Mouse (Mus musculus) CH12.LX (cell line): Measurements from ENCODE around the gene Ceacam20. TPM values are rescaled to one million over a fixed set of nuclear protein-coding genes. Genes with fewer than 3 reads are reported as not detected.
A peak's percentile ranks its signal among the peaks of the same experiment; 100 is the strongest.

Experiments used
- DNase-seq: peaks from one replicate; pipeline ENCODE4 v3.0.0-alpha.2; 2013; ENCODE audit errors: extremely low read depth
- H3K27ac ChIP-seq: 2 replicates; pipeline ENCODE4 v1.5.1; 2012; ENCODE audit warnings: low read depth, mild to moderate bottlenecking, control low read depth, moderate library complexity; ENCODE audit not compliant: insufficient read depth
- H3K27me3 ChIP-seq: replicated peaks from 2 replicates; pipeline ENCODE3; 2012; ENCODE audit warnings: inconsistent platforms
- H3K36me3 ChIP-seq, 2 experiments: replicated peaks in 1 of 2; 2 replicates each; pipeline versions ENCODE3 to v1.6.1; 2012; ENCODE audit warnings: inconsistent platforms in 1 of 2, low read length in 1 of 2, mild to moderate bottlenecking in 1 of 2, mixed read lengths in 1 of 2, moderate library complexity in 1 of 2; ENCODE audit not compliant: control insufficient read depth in 1 of 2, insufficient read depth in 1 of 2
- H3K4me1 ChIP-seq, 2 experiments: 2 replicates each; pipeline ENCODE4 v1.6.1; 2012; ENCODE audit warnings: inconsistent platforms in 1 of 2, moderate library complexity in 1 of 2; ENCODE audit not compliant: insufficient read depth in 2 of 2, control insufficient read depth in 1 of 2
- H3K4me2 ChIP-seq: 2 replicates; pipeline ENCODE4 v1.6.1; 2012; ENCODE audit warnings: low read depth, mild to moderate bottlenecking, control low read depth; ENCODE audit not compliant: poor library complexity, insufficient read depth, severe bottlenecking
- H3K4me3 ChIP-seq, 3 experiments: fragments of 150-350 bp in 1 of 3; sonication (generic) in 1 of 3; replicated peaks in 1 of 3; 2 replicates each; pipeline versions ENCODE3 to v1.5.1; 2011 to 2012; ENCODE audit warnings: low read depth in 2 of 3, low read length in 2 of 3, mild to moderate bottlenecking in 2 of 3, moderate library complexity in 2 of 3, control low read depth in 1 of 3, improper control_type of control experiment in 1 of 3, inconsistent platforms in 1 of 3, mixed read lengths in 1 of 3; ENCODE audit not compliant: poor library complexity in 1 of 3
- H3K79me2 ChIP-seq: replicated peaks from 2 replicates; pipeline ENCODE4 v1.6.1; 2012; ENCODE audit warnings: mild to moderate bottlenecking, moderate library complexity; ENCODE audit not compliant: control insufficient read depth, poor library complexity, insufficient read depth, severe bottlenecking; ENCODE audit errors: extremely low read depth
- H3K9ac ChIP-seq: 2 replicates; pipeline ENCODE4 v1.6.1; 2012; ENCODE audit warnings: low read depth, mild to moderate bottlenecking, control low read depth, moderate library complexity; ENCODE audit not compliant: insufficient read depth
- H3K9me3 ChIP-seq: replicated peaks from 2 replicates; pipeline ENCODE3; 2012; ENCODE audit warnings: low read length, inconsistent platforms, mixed read lengths
- BHLHE40 ChIP-seq: IDR thresholded peaks from 2 replicates; pipeline ENCODE4 v1.6.1; 2011; ENCODE audit warnings: mild to moderate bottlenecking, low read depth, low read length, improper control_type of control experiment
- EP300 ChIP-seq: IDR thresholded peaks from 2 replicates; pipeline ENCODE4 v1.6.1; 2011; ENCODE audit warnings: low read length, improper control_type of control experiment
- ETS1 ChIP-seq: conservative IDR thresholded peaks from 2 replicates; pipeline ENCODE4 v1.6.1; 2012; ENCODE audit warnings: low read depth, mild to moderate bottlenecking, inconsistent platforms, low read length, improper control_type of control experiment, moderate library complexity
- MAX ChIP-seq: IDR thresholded peaks from 2 replicates; pipeline ENCODE4 v1.6.1; 2011; ENCODE audit warnings: low read length, improper control_type of control experiment
- PAX5 ChIP-seq: IDR thresholded peaks from 2 replicates; pipeline ENCODE4 v1.6.1; 2012; ENCODE audit warnings: low read length, inconsistent platforms, mixed read lengths
- TBP ChIP-seq: conservative IDR thresholded peaks from 2 replicates; pipeline ENCODE4 v1.6.1; 2011; ENCODE audit warnings: low read depth, low read length, improper control_type of control experiment
- USF1 ChIP-seq: IDR thresholded peaks from 2 replicates; pipeline ENCODE4 v1.6.1; 2014; ENCODE audit warnings: low read depth, mild to moderate bottlenecking, inconsistent platforms, low read length, improper control_type of control experiment
- USF2 ChIP-seq: conservative IDR thresholded peaks from 2 replicates; pipeline ENCODE4 v1.6.1; 2011; ENCODE audit warnings: low read depth, low read length, improper control_type of control experiment
- ZNF384 ChIP-seq: IDR thresholded peaks from 2 replicates; pipeline ENCODE4 v1.6.1; 2012; ENCODE audit warnings: low read depth, low read length, improper control_type of control experiment, inconsistent platforms
- dilution Hi-C: fragments of 300-500 bp; cut with MboI; formaldehyde crosslinking; loops from 2 replicates; pipeline ENCODE4 v1.14.3; 2020; ENCODE audit warnings: low sequenced_read_pairs; ENCODE audit not compliant: extremely low pct_unique_long_range_greater_than_20kb, extremely low pct_ligation_motif_present
- in situ Hi-C: fragments of 300-500 bp; cut with MboI; formaldehyde crosslinking; loops from 3 replicates; pipeline ENCODE4 v1.14.3; 2019; ENCODE audit warnings: low sequenced_read_pairs, low pct_ligation_motif_present, low pct_unique_long_range_greater_than_20kb, mixed read lengths
- polyA plus RNA-seq: library from polyadenylated mRNA; unstranded; fragments of >175 nt; gene quantifications from 2 replicates; pipeline ENCODE4 v1.2.1, GENCODE M21; 2012; ENCODE audit warnings: low read depth; ENCODE audit not compliant: insufficient read length
- total RNA-seq, 2 experiments: library from RNA; depleted of rRNA; stranded (reverse); fragments of 300-350 nt in 1 of 2; fragments of >200 nt in 1 of 2; gene quantifications; 2 replicates each; pipeline ENCODE4 v1.2.3; 2012 to 2014

Ceacam20 gene
- total and polyA plus RNA-seq, 3 experiments = 1.8 to 5.8 (median 4.3) TPM

- Histone ChIP-seq H3K9ac (no peak overlapping the region), H3K27me3 (no peaks in the 10 kb centered on the region), H3K36me3 (no peaks in the 10 kb centered on the region), H3K4me3 (no peak overlapping the region), H3K9me3 (no peaks in the 10 kb centered on the region), H3K4me1 (peaks cover 11 to 17% of the 10 kb centered on the region in 2 experiments; a peak in 3 of 4 replicates), H3K4me2 (no peak overlapping the region), H3K79me2 (no peaks in the 10 kb centered on the region), H3K27ac (no peak overlapping the region)
- DNase-seq = no peak
- TF ChIP-seq BHLHE40 (no peak), PAX5 (no peak), MAX (no peak), ETS1 (no peak)
- in situ Hi-C loops (no loop called here), dilution Hi-C loops (no loop called here)
Observed at GRCm38 (mm10) chr7:19935961-19936360, 29.3 kb upstream of the Ceacam20 start.

GRCm38 (mm10) chr7:19937229-19937821 lies 27.9 kb upstream of the Ceacam20 start:
- dilution Hi-C loops (no loop called here), in situ Hi-C loops (no loop called here)
- Histone ChIP-seq H3K4me2 (no peak overlapping the region), H3K79me2 (no peaks in the 10 kb centered on the region), H3K9ac (no peak overlapping the region), H3K27me3 (no peaks in the 10 kb centered on the region), H3K4me3 (no peak overlapping the region), H3K9me3 (no peaks in the 10 kb centered on the region), H3K4me1 (peaks cover 11 to 17% of the 10 kb centered on the region in 2 experiments; a peak in 3 of 4 replicates), H3K27ac (no peak overlapping the region), H3K36me3 (no peaks in the 10 kb centered on the region)
- TF ChIP-seq EP300 = no peak
- peak; percentile 72 for TF ChIP-seq USF1
- TF ChIP-seq USF2 = peak; percentile 66
- no peak for DNase-seq

GRCm38 (mm10) chr7:19939555-19940235 lies 25.5 kb upstream of the Ceacam20 start:
- Histone ChIP-seq H3K36me3 (no peaks in the 10 kb centered on the region), H3K4me3 (no peak overlapping the region), H3K27me3 (no peaks in the 10 kb centered on the region), H3K27ac (no peak overlapping the region), H3K4me2 (no peak overlapping the region), H3K9me3 (no peaks in the 10 kb centered on the region), H3K4me1 (peaks cover 8 to 18% of the 10 kb centered on the region in 2 experiments; a peak in 3 of 4 replicates), H3K9ac (no peak overlapping the region), H3K79me2 (no peaks in the 10 kb centered on the region)
- dilution Hi-C loops (no loop called here), in situ Hi-C loops (no loop called here)
- TF ChIP-seq ZNF384 = no peak
- TF ChIP-seq PAX5 = no peak
- TF ChIP-seq TBP = 0 out of 2 replicates have a peak, but pooled peaks have one; percentile 31
- no peak for DNase-seq
